Mouse (Mus musculus): ENCODE data around the gene Kcnn3.

Gene Kcnn3

DNA sequence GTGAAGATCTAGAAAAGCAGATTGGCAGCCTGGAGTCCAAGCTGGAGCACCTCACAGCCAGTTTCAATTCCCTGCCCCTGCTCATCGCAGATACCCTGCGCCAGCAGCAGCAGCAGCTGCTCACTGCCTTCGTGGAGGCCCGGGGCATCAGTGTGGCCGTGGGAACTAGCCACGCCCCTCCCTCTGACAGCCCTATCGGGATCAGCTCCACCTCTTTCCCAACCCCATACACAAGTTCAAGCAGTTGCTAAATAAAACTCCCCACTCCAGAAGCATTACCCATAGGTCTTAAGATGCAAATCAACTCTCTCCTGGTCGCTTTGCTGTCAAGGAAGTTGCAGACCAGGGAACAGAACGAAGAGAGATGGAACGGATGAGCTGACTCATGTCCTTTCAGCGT is 147.2 kb downstream of the Kcnn3 start:
- DNase-seq (ENCODE audit: low spot score) = no peak

DNA sequence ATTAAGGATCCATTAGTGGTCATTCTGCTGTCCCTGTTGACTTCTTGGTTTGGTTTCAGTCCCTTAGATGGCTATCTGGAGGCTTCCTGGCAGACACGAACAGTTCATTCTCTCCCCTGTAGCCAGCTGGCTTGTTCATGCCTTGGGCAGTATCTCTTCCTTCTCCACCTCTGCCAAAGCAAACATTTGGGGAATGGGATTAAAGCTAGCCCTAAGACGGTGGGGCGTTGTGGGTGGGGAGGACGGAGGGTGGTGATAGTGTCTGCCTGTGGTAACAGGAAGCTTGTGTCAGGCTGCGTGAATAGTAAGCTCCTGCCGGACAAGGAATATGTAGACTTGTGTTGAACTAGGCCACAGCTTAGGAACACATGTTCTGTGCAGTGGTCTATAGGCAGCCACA is 151.4 kb downstream of the Kcnn3 start:
- no peak for DNase-seq (ENCODE audit: low spot score)

DNA sequence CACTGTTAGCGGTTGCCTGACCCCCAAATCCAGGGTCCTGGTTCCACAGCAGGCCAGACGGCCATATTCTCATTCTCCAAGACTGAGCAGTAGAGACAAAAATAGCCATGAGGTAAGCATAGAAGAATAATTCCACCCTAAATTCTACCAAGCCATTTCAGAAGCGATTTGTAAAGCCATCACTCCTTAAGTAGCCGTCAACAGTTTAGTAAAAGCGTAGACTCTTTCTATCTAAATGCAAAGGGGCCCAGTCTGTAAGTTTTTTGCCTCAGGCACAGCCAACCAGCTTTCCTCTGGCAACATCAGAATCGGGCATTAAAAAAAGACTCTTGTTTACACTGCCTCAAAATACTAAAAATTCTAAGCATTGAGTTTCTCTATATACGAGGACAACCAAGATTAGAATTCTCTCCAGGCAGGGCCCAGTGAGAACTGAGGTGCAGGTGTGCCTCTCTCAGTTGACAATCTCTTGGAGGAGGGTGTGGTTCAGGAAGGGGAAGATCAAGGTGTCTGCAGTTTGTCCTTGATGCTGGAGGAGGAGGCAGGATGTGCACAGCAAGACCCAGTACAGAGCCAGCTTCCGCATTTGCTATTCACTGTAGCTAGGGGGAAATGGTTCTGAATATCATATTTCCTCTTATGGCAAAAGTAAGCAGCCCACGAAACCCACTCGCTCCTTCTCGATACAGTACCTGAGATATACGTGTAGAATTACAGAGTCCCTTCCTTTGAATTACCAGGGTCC is 152.8 kb downstream of the Kcnn3 start:
- no peak for DNase-seq (ENCODE audit: low spot score)

DNA sequence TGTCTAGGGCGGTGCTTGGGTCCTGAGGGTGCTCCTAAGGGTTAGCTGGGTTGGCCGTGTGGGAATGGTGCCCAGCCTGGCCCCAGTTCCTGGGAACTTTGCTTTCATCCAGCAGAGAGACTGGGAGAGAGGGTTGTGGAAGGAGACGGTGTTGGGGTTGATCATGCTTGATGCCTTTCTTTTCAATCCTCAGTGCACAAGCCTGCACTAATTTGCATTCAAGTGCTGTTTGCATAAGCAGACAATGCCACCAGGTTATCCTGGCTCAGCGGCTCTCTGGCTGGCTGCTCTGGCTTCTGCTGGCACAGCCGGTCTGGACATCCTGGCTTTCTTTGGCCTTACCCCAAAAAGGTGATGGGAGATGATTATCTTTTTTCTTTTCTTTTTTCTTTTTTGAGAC is 157.7 kb downstream of the Kcnn3 start:
- no peak for DNase-seq (ENCODE audit: low spot score)

DNA sequence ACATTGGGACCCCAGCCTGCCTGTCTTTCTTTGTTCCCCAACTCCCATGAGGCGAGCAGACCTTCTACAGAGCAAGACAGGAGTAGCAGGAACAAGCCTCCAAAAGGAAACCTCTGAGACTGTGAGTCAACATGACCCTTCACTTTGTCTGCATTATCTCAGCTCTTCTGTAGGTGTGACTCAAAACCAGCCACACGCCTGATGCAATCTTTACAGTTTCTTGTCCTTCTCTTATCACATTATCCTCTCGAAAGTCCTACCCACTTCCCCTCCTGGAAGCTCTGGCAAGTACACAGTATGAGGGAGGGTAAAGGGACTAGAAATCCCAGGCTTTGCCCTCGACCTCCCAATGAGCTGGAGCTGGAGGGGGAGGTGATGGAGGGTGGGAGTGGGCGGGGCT is 166.1 kb downstream of the Kcnn3 start:
- DNase-seq (ENCODE audit: low spot score) = no peak

DNA sequence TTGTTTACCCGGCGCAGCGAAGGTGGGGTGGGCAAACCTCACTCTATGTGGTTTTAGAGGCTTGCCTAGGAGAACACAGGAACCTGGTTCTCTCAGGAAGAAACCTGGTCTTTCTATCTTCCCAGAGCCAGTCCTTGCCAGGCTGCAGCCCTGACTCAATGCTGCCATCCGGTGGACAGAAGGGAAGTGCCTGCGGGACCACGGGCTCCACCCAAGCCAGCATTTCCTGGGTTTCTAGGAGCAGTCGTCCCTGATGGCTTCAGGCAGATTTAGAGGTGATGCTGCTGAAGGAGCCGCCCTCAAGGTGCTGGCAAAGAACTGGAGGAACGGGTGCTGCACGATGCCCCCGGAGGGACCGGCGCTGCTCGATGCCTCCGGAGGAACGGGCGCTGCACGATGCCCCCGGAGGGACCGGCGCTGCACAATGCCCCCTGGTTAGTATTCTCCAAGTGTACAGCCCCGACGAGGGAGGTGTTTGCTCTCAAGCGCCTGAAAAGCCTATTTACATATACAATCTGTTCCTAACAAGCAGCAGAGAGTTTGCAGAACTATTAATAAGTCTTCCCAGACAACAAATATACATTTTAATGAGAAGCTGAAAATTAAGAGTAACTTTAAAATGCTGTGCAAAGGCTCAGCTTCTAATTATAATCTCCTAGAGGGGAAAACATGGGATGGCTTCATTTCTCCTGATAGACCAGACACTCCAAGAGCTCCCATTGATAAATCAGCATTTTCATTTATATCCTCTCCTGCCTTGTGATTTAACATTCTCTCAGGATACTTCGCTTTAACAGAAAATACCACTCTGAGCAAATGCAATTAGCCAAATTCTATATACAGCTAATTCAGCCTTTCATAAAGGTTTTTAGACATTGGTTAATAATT is 169.0 kb downstream of the Kcnn3 start:
- peak; percentile 87 for DNase-seq (ENCODE audit: low spot score)

DNA sequence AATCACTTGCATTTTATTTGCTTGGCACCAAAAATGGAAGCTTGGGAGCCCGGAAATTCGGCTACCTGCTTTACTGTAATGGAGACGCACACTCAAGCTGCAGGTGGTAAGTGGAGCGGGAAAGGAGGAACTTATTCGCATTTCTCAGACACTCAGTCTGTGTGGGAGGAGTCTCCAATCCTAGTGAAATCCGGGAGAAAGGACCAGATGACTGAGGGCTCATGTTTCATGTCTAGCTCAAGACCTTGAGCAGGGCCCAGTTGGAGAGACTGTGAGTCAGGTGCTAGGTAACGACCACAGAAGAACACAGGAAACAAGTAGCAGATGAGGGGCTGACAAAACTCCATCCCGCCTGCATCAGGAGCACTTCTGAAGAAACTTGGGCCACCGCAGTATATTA is 171.8 kb downstream of the Kcnn3 start:
- no peak for DNase-seq (ENCODE audit: low spot score)

DNA sequence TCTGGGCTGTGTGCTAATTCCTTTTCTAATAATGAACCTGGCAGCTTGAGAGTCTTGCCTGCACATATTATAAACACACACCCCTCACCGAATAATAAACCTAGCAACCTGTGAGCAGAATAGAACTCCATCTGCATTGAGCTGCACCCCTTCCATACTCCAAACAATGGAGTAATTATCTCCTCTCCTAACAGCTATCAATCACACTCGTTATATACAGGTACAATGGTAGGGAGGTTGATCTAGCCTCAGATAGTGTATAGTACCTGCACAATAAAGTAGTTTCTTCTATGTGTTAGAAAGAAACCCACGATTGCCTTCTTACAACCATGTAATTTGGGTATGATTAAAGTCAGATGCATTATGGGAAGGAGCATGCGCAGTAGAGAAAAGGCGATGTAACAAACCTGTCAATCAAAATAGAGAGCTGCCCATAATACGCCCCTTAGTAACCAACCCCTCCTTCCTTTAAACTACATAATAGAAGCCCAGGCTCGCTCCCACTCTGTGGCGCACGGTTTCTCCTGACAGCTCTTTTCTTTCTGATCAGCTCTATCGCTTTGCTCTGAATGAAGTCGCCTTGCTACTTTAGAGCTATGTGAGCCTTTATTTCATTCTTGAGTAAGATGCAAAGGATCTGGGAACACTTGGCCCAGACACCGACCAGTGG is 176.3 kb downstream of the Kcnn3 start:
- DNase-seq (ENCODE audit: low spot score) = no peak

DNA sequence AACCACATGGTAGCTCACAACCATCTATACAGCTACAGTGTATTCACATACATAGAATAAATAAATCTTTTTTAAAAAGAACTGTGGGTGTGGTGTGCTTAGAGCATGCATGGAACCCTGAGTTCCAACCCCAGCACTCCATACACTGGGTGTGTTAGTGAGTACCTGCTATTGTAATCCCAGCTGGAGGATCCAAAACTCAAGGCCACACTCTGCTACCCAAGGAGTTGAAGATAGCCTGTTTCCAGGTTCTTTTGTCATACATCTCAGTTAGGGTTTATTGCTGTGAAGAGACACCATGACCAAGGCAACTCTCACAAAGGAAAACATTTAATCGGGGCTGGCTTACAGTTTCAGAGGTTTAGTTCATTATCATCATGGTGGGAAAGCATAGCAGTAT is 179.0 kb downstream of the Kcnn3 start:
- DNase-seq (ENCODE audit: low spot score) = no peak

DNA sequence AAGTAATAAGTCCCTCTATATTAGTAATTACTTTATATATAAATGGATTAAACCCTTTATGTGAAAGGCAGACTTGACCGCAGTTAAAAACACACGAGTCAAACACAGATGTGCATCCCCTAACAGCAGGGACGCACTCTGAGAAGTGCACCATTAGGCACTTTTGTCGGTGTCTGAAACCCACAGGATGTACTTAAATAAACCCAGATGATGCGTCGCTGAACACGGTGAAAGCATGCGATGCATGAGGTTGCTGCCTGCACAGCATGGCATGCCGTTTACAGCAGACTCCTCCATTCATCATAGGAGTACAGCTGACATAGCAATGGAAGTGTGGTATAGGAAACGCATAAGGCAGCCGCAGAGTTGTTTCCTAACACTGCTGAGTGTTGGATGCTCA is 180.5 kb downstream of the Kcnn3 start:
- no peak for DNase-seq (ENCODE audit: low spot score)

DNA sequence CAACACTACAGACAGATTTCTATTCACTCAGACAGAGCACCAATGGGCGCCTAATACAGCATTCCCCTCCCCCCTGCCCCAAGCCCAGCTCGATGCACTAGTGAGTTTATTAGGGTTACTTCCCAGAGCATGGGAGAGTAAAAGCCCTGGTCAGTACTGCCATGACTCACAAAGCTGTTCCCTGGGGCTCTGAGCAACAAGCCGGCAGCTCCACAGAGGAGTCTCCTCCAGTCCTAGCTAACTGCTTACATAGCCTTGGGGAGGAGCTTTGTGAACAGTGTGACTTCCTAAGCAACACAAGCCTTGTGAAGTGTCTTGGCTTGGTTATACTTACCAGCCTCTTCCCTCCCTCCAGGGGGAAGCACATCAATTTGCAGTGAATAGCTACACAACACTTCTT is 183.6 kb downstream of the Kcnn3 start:
- no peak for DNase-seq (ENCODE audit: low spot score)

DNA sequence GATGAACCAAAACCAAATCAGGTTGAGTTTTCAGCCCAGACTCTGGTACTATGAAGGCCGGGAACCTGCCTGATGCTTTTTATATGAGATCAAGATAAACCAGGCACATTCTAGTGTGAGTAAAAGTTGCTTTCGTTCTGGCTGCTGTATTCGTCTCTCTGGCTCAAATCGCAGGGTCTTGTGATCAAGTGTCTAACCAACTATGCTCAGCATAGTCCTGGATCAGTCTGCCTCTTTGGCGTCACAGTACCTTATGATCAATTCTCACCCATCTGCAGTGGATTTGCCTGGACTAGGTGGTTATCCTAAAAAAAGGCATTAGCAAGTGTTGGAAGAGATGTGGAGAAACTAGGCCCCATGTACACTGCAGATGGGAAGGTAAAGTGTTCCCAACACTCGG is 184.1 kb downstream of the Kcnn3 start:
- no peak for DNase-seq (ENCODE audit: low spot score)

DNA sequence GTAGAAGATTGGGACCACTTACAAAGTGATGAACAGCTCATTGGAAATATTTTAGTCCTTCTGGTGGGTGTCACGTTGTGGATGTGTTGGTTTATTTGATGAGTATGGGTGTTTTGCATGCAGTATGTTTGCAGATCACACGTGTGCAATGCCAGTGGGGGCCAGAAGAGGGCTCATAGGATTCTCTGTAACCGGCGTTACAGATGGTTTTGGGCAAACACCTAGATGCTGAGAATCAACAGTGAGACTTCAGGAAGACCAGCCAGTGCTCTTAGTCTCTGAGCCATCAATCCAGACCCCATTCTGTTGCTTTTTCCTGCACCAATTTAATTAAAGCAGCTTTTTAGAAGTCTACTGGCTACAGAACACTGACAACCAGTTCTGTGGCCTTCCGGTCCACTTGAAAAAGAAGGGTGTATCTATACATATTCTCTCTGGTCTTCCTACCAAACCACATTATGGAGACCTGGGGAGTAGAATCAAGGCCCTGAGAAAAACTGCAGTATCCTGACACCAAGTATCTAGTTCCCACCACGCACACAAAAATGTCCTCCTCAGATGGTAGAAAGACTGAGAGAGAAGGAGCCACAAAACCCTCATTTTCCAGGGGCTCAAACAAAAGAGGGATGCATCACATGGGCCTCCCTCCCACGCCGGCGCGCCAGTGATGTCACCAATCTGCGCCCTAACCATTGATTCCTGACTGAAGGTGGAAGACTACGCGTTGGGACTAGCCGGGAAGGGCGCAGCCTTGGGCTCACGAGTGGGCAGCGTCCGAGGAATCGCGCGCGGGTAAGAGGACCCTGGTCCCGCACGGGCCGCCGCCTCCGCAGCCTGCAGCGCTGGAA is 194.6 kb downstream of the Kcnn3 start, which contains the start of gene Adar:
Adar (plus strand) TSS at position 664 of the 848 bp plus-strand sequence.
- DNase-seq (ENCODE audit: low spot score) = peak; percentile 92

DNA sequence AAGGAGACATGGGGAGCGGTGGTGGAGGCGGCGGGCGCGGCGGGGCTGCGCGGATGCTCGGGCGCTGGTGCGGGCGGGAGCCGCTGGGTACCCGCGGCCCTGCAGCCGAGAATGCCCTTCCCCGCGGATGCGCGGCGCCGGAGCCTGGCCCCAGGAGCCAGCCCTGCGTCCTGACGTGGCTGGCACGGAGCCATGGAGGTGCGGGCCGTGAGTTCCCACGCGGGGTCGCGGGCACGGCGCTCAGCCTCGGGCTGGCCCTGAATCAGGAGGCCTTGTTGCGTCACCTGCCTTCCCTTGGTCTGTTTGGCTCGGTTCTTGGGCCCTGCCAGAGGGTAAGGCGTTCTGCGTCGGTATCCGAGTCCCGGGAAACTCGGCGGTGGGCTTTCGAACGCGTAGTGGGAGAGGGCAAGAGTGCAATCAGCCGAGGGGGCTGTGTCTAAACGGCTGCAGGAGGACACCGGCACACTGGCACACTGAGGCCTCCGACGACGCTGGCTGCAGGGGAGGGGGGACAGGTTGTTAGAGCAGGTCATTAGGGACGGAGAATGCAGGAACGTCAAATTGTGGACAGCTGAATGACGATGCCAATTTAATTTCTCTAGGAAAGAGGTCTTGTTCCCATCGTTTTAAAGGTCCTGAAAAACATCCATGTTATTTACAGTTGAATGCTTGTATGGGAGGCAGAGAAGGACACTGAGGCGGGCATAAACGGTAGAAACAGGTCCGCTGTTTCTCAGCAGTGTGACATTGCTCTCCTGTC is 195.4 kb downstream of the Kcnn3 start:
- DNase-seq (ENCODE audit: low spot score) = no peak

DNA sequence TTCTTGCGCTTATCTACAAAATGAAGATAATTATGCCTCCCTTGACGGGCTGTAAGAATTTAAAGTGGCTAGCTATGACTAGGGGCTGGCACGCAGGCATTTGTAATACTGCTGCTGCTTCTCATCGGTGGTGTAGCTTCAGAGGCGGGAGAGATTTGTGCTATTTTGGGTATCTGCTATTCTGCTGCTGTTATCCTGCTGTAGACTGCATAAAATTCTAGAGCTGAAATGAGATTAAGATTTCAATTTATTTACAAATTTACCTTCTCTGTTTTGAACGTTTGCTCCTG is 195.9 kb downstream of the Kcnn3 start:
- no peak for DNase-seq (ENCODE audit: low spot score)

DNA sequence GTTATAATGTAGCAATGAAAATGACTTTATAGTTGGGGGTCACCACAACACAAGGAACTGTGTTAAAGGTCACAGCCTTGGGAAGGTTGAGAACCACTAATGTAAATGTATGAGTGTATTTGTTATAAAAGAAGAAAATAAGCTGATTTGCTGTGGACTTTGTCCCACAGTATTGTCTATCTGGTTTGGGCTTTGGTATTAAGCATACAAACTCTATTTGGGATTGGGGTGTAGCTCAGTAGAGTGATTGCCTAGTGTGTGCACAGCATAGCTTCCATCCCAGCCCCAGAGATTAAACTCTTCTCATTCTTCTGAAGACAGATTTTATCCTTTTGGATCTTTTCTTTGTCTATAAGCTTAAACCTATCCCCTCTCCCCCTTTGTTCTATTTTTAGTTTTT is 202.1 kb downstream of the Kcnn3 start:
- no peak for DNase-seq (ENCODE audit: low spot score)

DNA sequence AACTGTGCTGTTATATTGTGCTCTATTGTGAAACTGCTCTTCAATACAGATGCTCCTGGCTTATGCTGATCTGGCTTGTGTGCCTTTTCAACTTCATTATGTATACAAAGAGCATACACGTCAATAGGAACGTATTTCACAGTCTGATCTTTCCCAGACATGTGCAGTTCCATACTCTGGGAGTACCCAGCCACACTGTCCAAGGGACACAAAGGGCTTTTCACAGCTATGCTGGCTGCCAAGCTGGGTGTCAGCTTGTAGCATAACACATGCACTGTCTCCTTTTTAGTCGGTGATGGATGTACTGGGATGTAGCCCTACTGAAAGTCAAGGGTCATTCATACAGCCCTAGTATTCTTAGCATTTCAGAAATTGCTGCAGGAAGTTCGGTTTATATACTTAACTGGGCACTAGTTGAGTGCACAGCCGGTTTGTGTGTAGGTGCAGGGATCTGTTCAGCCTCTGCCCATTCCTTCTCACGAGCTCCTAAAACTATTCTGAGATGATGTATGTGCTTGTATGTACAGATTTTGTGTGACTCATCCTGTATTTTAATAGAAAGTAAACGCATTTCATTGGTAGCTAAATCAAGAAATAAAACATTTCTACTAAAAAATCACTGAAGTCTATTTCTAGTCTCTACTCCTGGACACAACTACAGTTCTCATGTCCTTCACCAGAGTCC is 203.6 kb downstream of the Kcnn3 start:
- DNase-seq (ENCODE audit: low spot score) = no peak
